Mouse (Mus musculus): ENCODE measurements around the gene Olfr141.
A peak's percentile ranks its signal among the peaks of the same experiment; 100 is the strongest.

The Olfr141 gene

GRCm38 (mm10) chr2:86809918-86810317 lies at the start of gene Olfr141:
Gene Olfr141 (minus strand): TSS chr2:86810018.
- ATAC-seq (ENCODE audit: low TSS enrichment) = no peak

- no peak for ATAC-seq (ENCODE audit: low TSS enrichment)
Observed at GRCm38 (mm10) chr2:86851596-86851995, 41.8 kb upstream of the Olfr141 start, which contains the start of gene Olfr1095. Gene Olfr1095 (minus strand): TSS chr2:86851696.

- no peak for ATAC-seq (ENCODE audit: low TSS enrichment)
Observed at GRCm38 (mm10) chr2:86824363-86824762, 14.5 kb upstream of the Olfr141 start, which contains the start of gene Olfr1094. Gene Olfr1094 (plus strand): TSS chr2:86824663.

DNA sequence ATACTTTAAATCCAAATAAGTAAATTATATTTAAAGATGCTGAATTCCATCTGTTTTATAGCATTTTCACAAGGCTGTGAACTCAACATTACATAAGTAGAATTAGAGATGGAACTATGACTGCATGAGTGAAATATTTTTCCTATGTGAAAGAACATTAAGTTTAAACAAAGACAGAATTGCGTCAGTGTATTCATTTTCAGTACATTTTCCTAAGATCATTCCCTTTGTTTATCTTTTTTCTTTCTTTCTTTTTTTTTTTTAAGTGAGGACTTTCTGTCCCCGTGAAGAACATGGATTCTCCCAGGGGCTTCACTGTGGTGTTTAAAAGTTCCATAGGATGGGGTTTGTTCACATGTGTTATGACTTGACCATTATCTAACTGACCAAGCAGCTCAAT lies 27.6 kb downstream of the Olfr141 start, which contains the start of gene Olfr1093:
TSS of gene Olfr1093 (plus strand) at position 301 of the 400 bp plus-strand sequence.
- ATAC-seq (ENCODE audit: low TSS enrichment) = no peak

GRCm38 (mm10) chr2:86761050-86761449 lies 48.8 kb downstream of the Olfr141 start:
- peak; percentile 59; the same call in 1 of the 2 replicates for ATAC-seq (ENCODE audit: low TSS enrichment)

DNA sequence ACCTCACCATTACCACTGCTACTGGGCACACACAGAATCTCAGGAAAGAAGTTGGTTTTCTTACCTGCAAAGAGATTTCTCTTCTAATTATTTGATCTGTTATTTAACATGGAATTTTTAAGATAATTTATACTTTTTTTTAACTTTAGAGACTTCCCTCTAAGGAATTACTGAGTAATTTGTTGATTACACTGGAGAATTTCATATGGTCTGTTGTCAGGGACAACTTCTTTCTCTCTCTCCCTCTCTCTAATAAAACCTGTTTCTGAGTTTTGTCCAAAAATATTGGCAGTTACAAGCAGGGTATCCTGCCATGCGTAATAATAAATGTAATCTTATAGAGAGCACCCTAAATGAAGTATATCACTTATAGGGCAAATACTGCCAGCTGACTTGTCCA lies 50.9 kb downstream of the Olfr141 start, which contains the start of gene Olfr1090:
TSS of gene Olfr1090 (minus strand) at position 101 of the 400 bp plus-strand sequence.
- ATAC-seq (ENCODE audit: low TSS enrichment) = no peak

All from frontal cortex, adult (tissue).